Mouse (Mus musculus): Measurements from ENCODE around the gene Gcnt1. TPM values are rescaled to one million over a fixed set of nuclear protein-coding genes. Genes with fewer than 3 reads are reported as not detected.

Gcnt1 gene
- total RNA-seq (2021): 1 to 10 TPM; 1.8 to 3.7 TPM
- long read RNA-seq, experiment 1, full-length matches to known transcripts: 1 of 1 reads
- long read RNA-seq, experiment 1, partial matches to known transcripts: 0 of 1 reads
- long read RNA-seq, experiment 1, other reads (novel, unspliced or antisense): 0 of 1 reads
- long read RNA-seq, experiment 2: 0 reads

DNA sequence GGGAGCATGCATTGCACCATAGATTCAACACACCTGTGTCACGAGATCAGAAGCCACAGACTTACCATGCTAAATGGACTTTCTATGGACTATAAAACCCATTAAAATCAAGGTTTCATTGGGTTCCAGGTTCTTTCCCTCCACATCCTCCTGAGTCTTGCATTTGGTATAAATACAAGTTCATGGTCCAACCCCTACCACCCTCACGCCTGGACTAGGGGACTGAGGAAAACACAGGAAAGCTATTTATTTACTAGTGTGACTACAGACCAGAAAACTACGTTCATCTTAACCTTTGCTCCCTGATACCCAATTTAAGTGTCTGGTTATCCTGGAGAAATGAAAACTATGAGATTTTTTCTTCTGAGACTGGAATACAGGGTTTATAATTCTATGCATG is at the start of gene Gcnt1:
Gene Gcnt1, minus strand, starts transcription at position 144 of the 400 bp plus-strand sequence.
- no peak for DNase-seq (ENCODE audit: low spot score in 2 of 2)

- no peak for DNase-seq (ENCODE audit: low spot score in 2 of 2)
Measured at GRCm38 (mm10) chr19:17417855-17418254, 45.2 kb upstream of the Gcnt1 start.

GRCm38 (mm10) chr19:17412915-17413459 is 40.3 kb upstream of the Gcnt1 start:
- DNase-seq (ENCODE audit: low spot score in 2 of 2): no peak

- DNase-seq (ENCODE audit: low spot score in 2 of 2): no peak
Measured at GRCm38 (mm10) chr19:17410465-17411065, 37.9 kb upstream of the Gcnt1 start.

- DNase-seq (ENCODE audit: low spot score in 2 of 2): no peak
Measured at GRCm38 (mm10) chr19:17409351-17409750, 36.7 kb upstream of the Gcnt1 start.

DNA sequence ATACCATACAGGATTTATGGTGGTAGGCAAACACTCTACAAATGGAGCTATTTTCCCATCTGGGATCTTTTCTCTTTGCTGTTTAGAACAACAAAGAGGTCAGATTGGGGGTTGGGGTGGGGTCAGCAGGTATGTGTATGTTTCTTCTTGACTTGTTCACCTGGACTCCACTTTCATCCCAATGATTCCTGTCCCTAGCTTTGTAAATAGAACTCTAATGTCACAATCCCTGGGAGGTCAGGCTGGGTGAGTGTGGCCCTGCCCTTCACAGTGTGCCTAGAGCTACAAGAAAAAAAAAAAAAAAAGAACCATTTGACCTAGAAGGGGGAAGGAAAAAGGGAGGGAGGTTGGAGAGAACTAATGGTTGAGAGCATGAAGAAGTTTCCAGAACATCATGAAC is 35.9 kb upstream of the Gcnt1 start:
- DNase-seq (ENCODE audit: low spot score in 2 of 2): no peak

GRCm38 (mm10) chr19:17406823-17407222 is 34.2 kb upstream of the Gcnt1 start:
- no peak for DNase-seq (ENCODE audit: low spot score in 2 of 2)

- DNase-seq (ENCODE audit: low spot score in 2 of 2): no peak
Measured at GRCm38 (mm10) chr19:17403175-17403574, 30.5 kb upstream of the Gcnt1 start.

DNA sequence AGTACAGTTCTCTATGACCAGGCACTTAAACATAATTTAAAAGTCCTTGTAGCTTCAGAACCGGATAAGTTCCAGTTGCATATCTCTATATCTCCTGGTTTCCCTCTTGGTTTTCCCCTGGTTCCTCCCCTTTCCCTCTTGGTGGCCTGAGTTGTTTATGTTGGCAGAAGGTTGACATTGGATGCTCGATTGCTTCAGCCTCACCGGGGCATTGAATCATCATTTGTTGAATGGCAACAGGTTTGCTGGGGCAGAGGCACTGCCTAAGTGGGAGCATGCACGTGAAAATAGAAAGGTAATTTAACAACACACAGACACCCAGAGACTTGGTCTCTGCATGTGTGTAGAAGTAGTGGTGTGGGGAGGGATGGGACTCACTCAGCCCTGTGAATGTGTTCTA is 27.9 kb upstream of the Gcnt1 start:
- no peak for DNase-seq (ENCODE audit: low spot score in 2 of 2)

GRCm38 (mm10) chr19:17399965-17400364 is 27.3 kb upstream of the Gcnt1 start:
- DNase-seq (ENCODE audit: low spot score in 2 of 2): no peak

DNA sequence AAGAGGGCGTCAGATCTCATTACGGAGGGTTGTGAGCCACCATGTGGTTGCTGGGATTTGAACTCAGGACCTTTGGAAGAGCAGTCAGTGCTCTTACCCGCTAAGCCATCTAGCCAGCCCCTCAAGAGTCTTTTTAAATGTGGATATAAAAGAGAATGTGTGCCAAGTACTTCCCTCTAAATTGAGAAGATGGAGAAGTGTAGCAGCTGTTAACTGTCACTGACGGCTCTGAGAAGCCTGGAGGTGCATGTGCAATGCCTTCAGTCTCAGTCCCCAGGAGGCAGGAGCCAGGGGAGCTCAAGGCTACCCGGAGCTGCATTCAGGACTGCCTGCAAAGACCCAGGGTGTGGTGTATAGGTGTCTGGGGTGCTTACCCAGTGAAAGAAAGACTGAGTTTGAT is 25.3 kb upstream of the Gcnt1 start:
- DNase-seq (ENCODE audit: low spot score in 2 of 2): no peak

GRCm38 (mm10) chr19:17396802-17397201 is 24.2 kb upstream of the Gcnt1 start:
- no peak for DNase-seq (ENCODE audit: low spot score in 2 of 2)

DNA sequence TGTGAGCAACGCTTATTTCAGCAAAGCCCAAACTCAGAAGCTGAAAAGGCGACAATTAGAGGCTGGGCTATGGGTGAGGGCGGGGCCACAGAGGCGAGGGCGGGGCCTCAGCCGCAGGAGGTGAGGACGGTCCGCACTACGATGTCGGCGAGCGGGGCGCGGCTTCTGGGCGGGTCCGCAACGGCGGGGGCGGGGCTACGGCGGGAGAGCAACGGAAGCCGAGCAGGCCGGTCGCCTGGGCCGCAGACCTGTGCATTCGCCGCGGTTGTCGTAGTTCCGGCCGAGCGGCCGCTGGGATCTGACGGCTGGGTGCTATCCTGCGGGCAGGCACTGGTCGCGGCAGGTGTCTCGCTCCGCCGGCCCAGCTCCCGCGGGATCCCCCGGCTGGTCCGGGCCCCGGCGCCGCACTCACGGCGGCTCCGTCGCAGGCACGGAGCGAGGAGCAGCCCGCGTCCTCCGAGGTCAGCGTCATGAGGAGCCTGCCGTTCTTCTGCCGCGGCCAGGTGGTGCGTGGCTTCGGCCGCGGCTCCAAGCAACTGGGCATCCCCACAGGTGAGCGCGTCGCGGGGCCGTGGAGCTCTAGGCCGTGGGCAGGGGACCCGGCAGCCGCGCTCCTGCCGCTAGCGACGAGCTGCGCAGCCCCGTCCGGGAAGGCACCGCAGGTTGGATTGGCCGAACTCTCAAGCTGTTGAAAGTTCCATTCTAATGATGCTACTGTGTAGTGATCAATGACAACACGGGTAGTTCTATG is 21.4 kb upstream of the Gcnt1 start, which contains the start of gene Rfk:
Gene Rfk, plus strand, starts transcription at position 203 of the 751 bp plus-strand sequence.
- peak; percentile 73 to 91 for DNase-seq (ENCODE audit: low spot score in 2 of 2)

GRCm38 (mm10) chr19:17392866-17393265 is 20.2 kb upstream of the Gcnt1 start:
- no peak for DNase-seq (ENCODE audit: low spot score in 2 of 2)

DNA sequence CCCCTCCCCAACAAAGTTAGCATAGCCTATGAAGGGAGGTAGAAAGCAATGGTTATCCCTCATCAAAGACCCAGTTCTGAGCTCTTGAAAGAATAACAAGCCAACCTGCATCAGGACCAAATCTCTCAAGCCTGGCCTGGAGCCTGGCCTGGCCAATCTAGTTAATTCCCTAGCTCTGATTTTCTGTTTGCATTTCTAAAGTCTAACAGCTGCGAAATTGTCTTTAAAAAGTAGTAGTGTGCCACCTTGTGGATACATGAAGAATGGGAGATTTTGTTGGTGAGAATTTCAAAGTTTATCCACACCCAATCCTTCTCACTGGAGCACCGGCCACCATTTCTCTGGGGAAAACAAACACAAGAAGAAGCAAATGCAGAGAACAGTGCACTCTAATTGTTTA is 15.8 kb upstream of the Gcnt1 start:
- peak in 1 of 2 experiments; percentile 47 for DNase-seq (ENCODE audit: low spot score in 2 of 2)

GRCm38 (mm10) chr19:17386424-17386823 is 13.8 kb upstream of the Gcnt1 start:
- no peak for DNase-seq (ENCODE audit: low spot score in 2 of 2)

DNA sequence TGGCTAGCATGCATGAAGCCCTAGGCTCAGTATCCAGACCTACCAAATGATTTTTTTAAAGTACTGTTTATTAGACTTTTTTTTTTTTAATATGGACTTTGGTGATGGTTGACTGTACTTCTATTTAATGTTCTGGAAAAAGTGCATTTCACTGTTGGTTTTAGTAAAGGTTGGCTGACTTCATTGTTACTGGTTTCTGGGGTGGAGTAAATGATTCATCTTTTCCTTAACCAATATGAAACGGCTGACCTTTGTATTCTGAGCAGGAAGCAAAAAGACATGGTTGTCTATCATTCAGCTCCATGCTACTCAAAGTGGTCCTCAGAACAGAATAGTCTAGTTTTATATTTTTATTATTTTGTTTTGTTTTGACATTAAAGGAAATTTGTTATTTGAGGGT is 12.8 kb upstream of the Gcnt1 start:
- no peak for DNase-seq (ENCODE audit: low spot score in 2 of 2)

GRCm38 (mm10) chr19:17385022-17385421 is 12.4 kb upstream of the Gcnt1 start:
- DNase-seq (ENCODE audit: low spot score in 2 of 2): no peak

DNA sequence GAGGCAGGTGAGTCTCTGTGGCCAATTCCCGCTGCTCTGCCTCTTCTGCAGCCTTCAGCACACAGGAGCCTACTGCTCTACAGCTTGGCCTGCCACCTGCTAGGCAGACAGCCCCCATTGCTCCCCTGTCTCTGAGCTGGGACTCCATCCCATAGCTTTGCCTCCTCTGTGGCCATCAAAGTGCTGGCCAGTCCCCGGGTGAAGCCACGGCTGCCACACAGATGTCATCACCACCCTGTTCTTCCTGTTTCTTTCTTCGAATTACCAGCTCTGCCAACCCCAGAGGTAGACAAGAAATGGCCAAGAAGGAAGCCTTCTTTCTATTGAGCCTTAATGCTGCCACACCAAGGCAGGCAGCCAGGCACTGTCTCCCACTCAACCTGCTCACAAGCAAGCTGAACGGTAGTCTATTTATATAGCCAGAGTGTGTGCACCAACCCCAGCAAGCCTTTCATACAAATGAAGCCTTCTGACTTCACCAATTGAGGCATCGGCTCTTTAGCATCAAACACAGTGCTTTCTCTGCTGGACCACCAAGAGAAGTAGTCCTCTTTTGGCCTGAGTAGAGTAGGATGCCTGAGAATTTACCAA is 10.3 kb upstream of the Gcnt1 start:
- no peak for DNase-seq (ENCODE audit: low spot score in 2 of 2)

DNA sequence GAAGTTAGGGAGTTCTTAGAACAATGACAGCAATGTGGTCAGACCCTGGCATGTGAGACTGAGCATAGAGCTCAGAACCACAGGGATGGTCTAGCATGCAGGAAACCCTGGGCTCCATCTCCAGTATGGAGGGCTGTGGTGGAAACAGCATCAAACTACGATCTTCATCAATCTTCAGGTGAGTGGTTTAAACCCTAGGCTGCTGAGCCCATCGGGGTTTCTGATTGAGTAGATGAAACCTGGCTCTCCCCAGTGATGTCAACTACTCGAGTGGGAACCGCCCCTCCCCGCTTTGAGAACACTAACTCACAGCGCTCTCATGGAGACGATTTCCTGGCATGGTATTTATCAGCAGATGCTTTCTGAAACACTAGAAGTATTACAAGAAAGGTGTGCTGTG is 7.9 kb upstream of the Gcnt1 start:
- DNase-seq (ENCODE audit: low spot score in 2 of 2): no peak

- no peak for DNase-seq (ENCODE audit: low spot score in 2 of 2)
Measured at GRCm38 (mm10) chr19:17378845-17379244, 6.2 kb upstream of the Gcnt1 start.

GRCm38 (mm10) chr19:17369581-17369980 is 3.1 kb downstream of the Gcnt1 start:
- DNase-seq (ENCODE audit: low spot score in 2 of 2): no peak

All from layer of hippocampus, postnatal 14 days (tissue).